Mouse (Mus musculus) urinary bladder, postnatal 10 days (tissue): ENCODE measurements around the gene Htr2a.

Experiments used
- DNase-seq: peaks from one replicate; pipeline ENCODE4 v3.0.0; 2022; ENCODE audit warnings: low spot score

The Htr2a gene

GRCm38 (mm10) chr14:74697432-74697831, 56.8 kb downstream of the Htr2a start:
- no peak for DNase-seq

- no peak for DNase-seq
Measured at GRCm38 (mm10) chr14:74699241-74699640, 58.6 kb downstream of the Htr2a start.

- no peak for DNase-seq
Measured at GRCm38 (mm10) chr14:74703930-74704329, 63.3 kb downstream of the Htr2a start.

GRCm38 (mm10) chr14:74709054-74709453, 68.4 kb downstream of the Htr2a start:
- DNase-seq, result no peak

GRCm38 (mm10) chr14:74723541-74723940, 82.9 kb downstream of the Htr2a start:
- no peak for DNase-seq

- no peak for DNase-seq
Measured at GRCm38 (mm10) chr14:74731221-74732078, 90.8 kb downstream of the Htr2a start.

GRCm38 (mm10) chr14:74732079-74732783, 91.6 kb downstream of the Htr2a start, which contains the start of gene Esd:
Gene Esd, plus strand, starts transcription at chr14:74732297.
- DNase-seq, result peak; percentile 61

GRCm38 (mm10) chr14:74733397-74733796, 92.8 kb downstream of the Htr2a start:
- DNase-seq, result no peak

- no peak for DNase-seq
Measured at GRCm38 (mm10) chr14:74735471-74735870, 94.8 kb downstream of the Htr2a start.

GRCm38 (mm10) chr14:74736850-74737249, 96.2 kb downstream of the Htr2a start:
- no peak for DNase-seq
